Mouse (Mus musculus) heart, postnatal 36 days (tissue): ENCODE results near the gene Ccer1. TPM values are rescaled to one million over a fixed set of nuclear protein-coding genes. Genes with fewer than 3 reads are reported as not detected.
"Not testable (repeated sequence)": the region's sequence is repeated elsewhere in the genome, so short reads cannot be mapped to it uniquely, and the experiment has no call there.

Experiments
- DNase-seq, 2 experiments: peaks; one replicate each; pipeline ENCODE4 v3.0.0; 2021 to 2022
- intact Hi-C: fragments of 180-260 bp; cut with DNase I; formaldehyde crosslinking; loops from one replicate; pipeline ENCODE4 v1.15.1; 2025
- total RNA-seq, 2 experiments: library from RNA; stranded (reverse); gene quantifications; 2 replicates each; pipeline ENCODE4 v1.2.3; 2021

The Ccer1 gene
- total RNA-seq, result not detected

DNA sequence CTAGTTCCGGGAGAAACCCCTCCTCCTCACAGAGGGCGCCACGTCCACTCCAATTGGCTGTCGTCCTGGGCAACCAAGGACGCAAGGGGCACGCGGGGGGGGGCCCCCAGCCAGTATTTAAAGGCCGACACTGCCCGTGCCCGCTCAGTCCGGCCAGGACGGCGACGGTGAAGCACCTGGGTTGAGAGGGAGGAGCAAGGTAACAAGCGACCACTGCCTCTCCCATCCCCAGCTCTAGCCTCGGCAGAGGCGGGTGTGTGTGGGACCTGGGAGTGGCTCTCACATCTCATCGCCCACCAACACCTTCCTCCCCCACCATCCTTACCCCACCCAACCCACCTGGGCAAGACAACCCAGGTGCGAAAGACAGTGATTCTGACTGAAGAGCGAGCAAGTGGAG, at the start of gene Ccer1:
Ccer1 (plus strand) TSS at position 147 of the 400 bp plus-strand sequence.
- intact Hi-C loops, result no loop called here
- no peak for DNase-seq

DNA sequence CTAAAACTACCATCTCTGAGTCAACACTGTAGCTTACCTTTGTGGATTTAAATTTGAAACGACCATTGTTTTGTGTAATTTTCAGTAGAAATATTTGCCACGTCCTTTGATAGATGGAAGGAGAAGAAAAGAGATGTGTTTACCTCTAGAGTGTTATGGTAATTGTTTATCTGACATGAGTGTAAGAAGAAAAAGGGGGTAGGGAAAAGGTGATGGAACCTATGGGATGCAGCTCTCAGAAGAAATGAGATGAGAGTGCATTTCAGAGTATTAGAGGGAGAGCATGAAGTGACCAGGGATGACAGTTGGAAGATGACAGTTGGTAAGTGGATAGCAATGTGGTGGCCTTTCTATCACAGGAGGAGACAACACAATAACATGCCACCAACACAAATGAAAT, 49.1 kb upstream of the Ccer1 start, which contains the start of gene Epyc:
Epyc (plus strand) TSS at position 301 of the 400 bp plus-strand sequence.
- DNase-seq, result no peak
- intact Hi-C loops, result no loop called here

GRCm38 (mm10) chr10:97650334-97650733, 42.5 kb upstream of the Ccer1 start:
- DNase-seq, result no peak
- intact Hi-C loops, result no loop called here

- DNase-seq, result no peak
- intact Hi-C loops, result no loop called here
Measured at GRCm38 (mm10) chr10:97659489-97659888, 33.4 kb upstream of the Ccer1 start.

- no peak for DNase-seq
- intact Hi-C loops, result loop anchor here (5.0 kb wide), 3 partner anchors 81 to 186 kb away; partner anchors contain the start of gene Lum
Measured at GRCm38 (mm10) chr10:97668656-97669055, 24.2 kb upstream of the Ccer1 start.

DNA sequence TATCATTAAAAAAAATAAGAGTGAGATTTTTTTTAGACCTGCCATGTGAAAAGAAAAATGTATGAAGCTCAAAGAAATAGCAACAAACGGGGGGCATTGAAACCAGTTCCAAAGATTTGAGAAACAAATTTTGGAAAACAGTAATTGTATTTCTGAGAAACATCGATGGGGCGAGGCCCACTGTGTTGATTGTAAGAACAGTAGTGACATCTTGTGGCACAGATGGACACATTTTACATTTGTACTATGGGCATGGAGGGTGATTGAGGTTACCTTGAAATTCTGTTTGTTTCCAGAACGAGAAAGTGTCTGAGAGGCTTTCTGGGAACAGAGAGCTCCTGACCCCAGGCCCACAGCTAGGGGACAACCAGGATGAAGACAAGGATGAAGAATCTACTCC, 22.7 kb upstream of the Ccer1 start:
- intact Hi-C loops, result loop anchor here (1.0 to 5.0 kb wide), 2 partner anchors 294 to 323 kb away; no protein-coding TSS in a partner anchor
- DNase-seq, result no peak

- intact Hi-C loops, result loop anchor here (5.0 kb wide), 1 partner anchor 326 kb away; no protein-coding TSS in a partner anchor
- DNase-seq, result no peak
Measured at GRCm38 (mm10) chr10:97673239-97673638, 19.6 kb upstream of the Ccer1 start.

- intact Hi-C loops, result no loop called here
- DNase-seq, result no peak
Measured at GRCm38 (mm10) chr10:97682981-97683380, 9.9 kb upstream of the Ccer1 start.

DNA sequence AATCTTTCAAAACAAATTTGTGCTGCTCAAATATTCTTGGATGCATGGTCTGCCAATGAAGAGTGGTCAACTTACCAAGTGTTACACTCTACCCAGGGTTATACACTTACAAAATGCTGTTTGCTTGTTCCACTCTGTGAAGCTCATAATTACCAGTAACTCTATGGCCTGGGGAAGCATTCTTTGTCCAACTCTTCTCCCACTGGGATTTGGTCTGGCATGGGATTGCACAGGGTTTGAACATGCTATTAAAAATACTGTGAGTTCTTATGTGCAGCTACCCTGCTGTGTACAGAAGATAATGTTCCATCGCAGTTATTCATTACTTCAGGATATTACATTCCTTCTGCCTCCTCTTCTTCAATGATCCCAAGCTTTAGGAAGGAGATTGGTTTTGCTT, 5.7 kb upstream of the Ccer1 start:
- intact Hi-C loops, result no loop called here
- DNase-seq, result peak in 1 of 2 experiments; percentile 11

DNA sequence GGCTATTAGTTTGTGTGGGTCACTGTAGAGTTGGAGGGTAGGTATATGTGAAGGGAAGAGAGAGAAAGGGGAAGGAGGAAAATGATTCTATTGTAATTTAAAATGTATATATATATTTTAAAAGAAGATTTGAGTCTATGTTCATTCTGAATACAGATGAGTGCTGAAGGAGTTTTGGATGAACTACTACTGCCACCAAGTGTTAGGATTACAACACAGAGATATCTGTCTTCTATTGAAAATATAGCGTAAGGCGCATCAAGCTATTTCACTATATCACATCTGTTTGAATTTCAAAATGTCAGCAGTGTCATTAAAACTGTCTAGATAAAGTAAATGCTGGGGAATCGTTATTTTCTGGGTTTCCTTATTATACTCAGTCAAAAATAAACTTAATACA, 3.4 kb upstream of the Ccer1 start:
- no peak for DNase-seq
- intact Hi-C loops, result loop anchor here (1.0 kb wide), 1 partner anchor 344 kb away; no protein-coding TSS in a partner anchor

GRCm38 (mm10) chr10:97693398-97694135, 708 bp downstream of the Ccer1 start:
- intact Hi-C loops, result no loop called here
- DNase-seq, result no peak

DNA sequence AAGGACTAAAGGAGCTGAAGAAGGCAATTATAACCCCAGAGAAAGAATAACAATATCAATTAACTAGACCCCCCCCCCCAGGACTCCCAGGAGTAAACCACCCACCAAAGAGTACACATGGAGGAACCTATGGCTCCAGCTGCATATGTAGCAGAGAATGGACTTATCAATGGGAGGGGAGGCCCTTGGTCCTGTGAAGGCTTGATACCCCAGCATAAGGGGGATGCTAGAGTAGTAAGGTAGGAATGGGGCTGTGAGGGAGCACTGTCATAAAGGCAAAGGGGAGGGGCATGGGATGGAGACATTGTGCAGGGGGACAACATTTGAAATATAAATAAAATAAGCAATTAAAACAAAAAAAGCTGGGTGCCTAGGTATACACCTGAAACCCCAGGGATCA, 9.5 kb downstream of the Ccer1 start:
- DNase-seq, result no peak
- intact Hi-C loops, result no loop called here

DNA sequence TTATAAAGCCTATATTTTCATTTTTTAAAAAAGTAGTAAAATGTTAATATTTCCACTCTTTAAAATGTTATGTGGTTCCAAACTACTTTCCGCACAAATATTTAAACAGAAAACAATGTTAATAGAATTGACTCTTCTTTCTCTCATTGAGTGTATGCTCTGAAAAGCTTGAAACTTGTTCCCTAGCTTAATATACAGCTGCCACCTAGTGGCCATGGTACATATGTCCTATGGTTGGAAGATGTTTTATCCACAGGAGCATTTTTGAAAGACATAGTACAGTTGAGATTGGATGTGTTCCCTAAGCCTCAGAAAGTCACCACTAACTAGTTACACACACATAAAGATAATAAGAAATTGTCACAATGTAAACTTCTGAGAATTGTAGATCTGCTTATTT, 11.7 kb downstream of the Ccer1 start:
- intact Hi-C loops, result no loop called here
- DNase-seq, result peak; percentile 17 to 18

DNA sequence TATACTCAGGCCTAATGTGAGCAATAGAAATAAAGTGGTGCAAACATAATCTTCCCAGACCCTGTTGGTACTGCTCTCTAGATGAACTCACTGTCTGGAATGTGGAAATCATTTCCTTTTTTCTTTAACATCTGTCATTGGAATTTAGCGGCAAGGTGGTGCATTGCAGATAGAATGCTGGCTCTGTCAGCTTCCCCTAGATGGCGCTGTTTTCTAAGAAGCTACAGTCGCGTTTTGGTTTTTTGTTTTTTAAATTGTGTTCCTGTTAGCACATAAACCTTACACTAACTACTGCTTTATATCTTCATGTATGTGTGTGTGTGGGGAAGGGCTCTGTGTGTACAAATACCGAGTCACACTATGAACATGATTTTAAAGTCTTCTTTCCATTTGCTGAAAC, 19.8 kb downstream of the Ccer1 start:
- DNase-seq, result peak in 1 of 2 experiments; percentile 13
- intact Hi-C loops, result loop anchor here (1.0 kb wide), 1 partner anchor 1373 kb away; no protein-coding TSS in a partner anchor

DNA sequence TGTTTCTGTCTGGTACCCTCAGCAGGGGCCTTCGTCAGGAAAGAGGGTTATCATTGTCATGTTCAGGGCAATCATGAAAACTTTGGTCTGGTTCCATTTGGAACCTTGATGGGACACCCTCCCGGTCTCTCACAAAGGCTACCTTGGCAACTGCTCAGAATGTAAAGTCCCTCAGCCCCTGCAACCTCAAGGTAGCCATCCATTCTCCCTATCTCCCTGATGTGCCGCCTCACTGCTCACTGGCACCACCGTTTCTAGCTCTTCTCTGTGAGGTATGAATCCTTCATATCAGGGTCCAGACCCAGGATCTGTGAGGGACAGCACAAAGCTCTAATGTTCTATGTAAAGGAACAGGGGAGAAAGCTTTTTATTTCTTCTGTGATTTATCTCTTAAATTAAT, 21.7 kb downstream of the Ccer1 start:
- intact Hi-C loops, result no loop called here
- DNase-seq, result no peak

- no peak for DNase-seq
- intact Hi-C loops, result no loop called here
Measured at GRCm38 (mm10) chr10:97715289-97715906, 22.5 kb downstream of the Ccer1 start.

DNA sequence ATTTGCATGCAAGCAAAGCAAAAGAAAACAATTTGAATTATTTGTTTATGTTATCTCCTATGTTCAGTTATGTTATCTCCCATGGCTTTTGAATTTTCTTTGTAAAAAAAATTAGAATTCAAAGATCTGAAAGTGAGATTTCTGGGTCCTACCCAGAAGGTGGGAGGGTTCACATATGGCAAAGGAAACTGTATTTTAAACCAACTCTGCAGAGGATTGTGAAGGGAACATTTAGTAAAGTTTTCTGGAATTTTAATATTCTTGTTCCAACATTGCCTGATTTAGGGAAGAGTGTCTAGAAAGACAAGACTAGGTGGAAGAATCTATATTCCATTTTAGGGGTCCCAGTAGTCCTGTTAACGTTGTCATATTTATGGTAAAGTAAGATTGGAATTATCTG, 24.4 kb downstream of the Ccer1 start:
- intact Hi-C loops, result no loop called here
- DNase-seq, result no peak

DNA sequence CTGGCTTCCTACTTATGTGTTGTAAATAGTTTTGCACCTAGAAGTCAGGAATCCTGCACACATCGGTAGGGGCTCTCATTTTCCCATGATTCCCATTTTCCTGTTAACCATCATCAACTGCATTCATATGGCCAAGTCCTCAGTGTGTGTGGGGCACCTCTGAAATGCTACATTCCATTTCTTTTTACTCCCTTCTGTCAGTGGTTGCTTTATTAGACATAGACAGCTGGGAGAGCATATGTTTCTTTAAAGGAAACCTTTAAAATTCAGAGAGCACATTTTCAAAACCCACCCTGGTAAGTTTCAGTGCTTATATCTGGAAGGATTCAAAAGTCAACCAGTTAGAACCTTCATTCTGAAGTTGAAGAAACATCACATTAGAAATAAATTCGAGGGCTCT, 25.2 kb downstream of the Ccer1 start:
- intact Hi-C loops, result no loop called here
- no peak for DNase-seq

GRCm38 (mm10) chr10:97720625-97721024, 27.8 kb downstream of the Ccer1 start:
- DNase-seq, result no peak
- intact Hi-C loops, result no loop called here

DNA sequence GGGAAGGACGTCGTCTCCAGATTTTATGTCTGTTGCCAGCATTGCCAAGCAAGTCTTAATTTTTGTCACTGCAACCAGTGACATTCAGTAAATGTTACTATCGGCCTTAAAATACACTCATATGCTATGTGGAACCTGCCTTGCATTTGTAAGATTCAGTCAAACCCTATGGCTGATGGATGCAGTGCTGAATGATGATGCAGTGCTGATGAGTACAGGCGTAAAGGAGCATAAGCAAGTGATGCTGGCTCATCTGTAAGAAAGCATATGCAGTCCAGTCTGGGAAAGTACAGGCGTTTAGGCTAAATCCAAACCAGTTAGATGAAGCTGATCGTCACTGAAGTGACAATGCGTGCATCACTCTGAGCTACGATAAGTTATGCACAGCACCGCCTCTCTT, 29.9 kb downstream of the Ccer1 start:
- intact Hi-C loops, result no loop called here
- no peak for DNase-seq

- intact Hi-C loops, result no loop called here
- no peak for DNase-seq
Measured at GRCm38 (mm10) chr10:97725929-97726328, 33.1 kb downstream of the Ccer1 start.

- DNase-seq, intact Hi-C loops: not testable (repeated sequence)
Measured at GRCm38 (mm10) chr10:97726655-97727054, 33.8 kb downstream of the Ccer1 start, which contains the start of gene C030005K15Rik. Gene C030005K15Rik, minus strand, starts transcription at chr10:97726755.
